Mouse (Mus musculus): ENCODE data around the gene Lif.

Gene Lif

DNA sequence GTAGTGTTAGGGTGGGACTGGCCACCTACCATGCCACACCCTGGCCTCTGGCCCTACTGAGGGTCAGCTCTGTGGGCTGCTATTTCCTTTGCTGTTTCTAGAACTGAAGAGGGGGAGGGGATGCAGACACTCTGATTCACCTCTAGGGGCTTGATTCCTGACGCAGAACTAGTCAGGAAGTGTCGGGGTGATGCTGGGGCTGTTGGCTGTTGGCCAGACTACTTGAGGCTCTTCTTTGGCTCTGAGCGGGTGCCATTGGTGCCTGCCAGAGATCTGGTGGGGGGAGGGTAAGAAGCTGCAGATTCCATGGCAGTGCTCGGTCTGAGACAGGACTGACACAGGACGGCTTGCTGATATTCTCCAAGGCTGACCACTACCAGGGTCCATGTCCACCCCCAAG lies 4.6 kb downstream of the Lif start:
- DNase-seq (ENCODE audit: low spot score in 2 of 2): no peak

DNA sequence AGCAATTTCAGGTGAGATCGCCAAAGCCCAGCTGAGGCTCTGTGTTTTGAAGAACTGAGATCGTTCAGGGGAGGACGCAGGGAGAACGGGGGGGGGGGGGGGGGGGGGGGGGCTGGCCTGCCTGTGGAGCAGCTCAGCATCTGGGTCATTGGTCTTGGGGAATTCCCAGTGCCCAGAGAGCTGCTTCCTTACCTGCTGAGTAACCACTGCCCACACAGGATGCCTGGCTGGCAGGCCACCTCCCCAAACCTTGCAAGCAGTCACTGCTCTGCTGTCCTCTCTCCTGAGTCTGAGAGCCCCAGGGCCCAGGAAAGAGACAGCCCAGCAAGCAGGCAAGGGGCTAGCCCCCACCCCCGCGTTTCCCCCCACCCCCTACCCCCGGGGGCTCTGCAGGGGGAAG lies 5.5 kb downstream of the Lif start:
- DNase-seq (ENCODE audit: low spot score in 2 of 2): no peak

DNA sequence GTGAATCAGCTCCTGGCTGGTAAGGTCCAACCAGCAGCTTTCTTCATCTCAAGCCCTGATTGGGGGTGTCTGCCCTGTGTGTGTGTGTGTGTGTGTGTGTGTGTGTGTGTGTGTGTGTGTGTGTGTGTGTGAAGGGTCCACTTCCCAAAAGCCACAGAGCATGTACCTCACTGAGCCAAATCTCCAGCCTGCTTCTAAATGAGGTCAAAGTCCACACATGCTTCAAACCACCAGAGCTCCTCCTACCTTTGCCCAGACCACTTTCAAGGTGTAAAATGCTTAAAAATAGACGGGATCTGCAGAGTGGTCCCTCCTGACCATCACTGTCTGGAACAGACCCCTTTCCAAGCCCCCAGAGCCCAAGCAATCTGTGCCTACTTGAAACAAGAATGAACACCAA lies 5.9 kb downstream of the Lif start:
- no peak for DNase-seq (ENCODE audit: low spot score in 2 of 2)

DNA sequence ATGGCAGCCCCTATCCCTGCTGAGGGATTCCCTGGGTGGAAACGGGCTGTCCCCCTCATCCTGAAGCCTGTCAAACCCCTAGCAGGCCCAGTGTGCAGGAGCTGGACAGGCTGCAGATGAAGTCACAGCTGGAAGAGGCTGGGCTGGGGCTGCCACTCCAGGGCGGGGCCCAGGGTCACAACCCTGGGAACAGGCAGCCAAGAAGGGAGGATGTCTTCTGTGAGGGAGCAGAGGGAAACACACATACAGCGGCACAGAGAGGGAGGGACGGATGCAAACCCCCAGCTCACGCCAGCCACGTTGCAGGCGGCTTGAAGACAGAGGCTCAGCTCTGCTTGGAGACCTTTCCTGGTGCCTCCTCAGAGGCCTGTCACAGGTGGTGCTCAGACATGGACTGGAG lies 6.7 kb downstream of the Lif start:
- DNase-seq (ENCODE audit: low spot score in 2 of 2): no peak

DNA sequence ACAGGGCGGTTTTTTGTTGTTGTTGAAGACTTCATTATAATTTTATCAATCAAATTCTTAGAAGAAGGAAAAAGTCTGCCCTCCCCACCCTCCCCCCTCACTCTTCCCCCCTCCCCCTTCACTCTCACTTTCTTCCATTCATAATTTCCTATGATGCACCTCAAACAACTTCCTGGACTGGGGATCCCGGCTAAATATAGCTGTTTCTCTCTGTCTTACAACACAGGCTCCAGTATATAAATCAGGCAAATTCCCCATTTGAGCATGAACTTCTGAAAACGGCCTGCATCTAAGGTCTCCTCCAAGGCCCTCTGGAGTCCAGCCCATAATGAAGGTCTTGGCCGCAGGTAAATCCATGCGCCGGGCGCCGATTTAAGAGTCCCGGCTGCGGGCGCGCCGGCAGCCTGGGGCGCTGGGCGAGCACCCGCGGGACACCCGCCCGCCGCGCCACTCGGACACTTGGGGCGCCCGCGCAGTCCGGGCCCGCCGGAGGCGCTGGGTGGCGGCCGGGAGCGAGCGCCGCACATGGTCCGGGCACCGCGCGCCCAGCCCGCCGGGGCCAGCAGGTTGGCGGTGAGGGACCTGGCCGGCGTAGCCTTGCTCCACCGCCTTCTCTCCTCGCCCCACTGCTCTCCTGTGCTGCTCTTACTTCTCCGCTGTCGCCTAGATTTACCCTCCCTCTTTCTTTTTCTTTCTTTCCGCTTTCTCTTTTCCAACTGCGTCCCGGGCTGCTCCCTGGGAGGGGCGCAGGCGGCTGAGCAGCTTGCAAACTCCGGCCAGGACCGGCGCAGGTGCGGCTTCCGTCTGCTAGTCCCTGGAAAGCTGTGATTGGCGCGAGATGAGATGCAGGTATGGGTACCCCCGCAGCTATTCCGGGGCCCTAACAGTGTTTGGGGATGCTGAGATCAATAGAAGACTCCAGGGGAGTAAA lies 9.2 kb downstream of the Lif start:
- DNase-seq (ENCODE audit: low spot score in 2 of 2): peak in 1 of 2 experiments; percentile 7

DNA sequence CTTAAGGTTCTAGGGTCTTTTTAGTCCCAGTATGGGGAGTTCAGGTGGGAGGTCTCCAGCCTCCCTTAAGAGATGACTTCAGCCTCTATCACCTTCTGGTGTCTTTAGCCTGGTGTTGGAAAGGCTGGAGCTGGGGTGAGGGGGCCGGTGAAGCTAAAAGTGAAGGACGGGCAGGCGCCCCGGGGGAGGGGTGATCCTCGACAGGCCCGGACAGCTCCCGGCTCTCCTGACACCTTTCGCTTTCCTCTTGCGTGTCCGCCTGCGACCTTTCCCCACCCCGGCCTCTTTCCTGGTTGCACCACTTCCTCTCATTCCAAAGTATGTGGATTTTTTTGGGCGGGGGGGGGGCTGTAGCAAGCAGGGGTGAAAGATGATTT lies 9.8 kb downstream of the Lif start:
- no peak for DNase-seq (ENCODE audit: low spot score in 2 of 2)

DNA sequence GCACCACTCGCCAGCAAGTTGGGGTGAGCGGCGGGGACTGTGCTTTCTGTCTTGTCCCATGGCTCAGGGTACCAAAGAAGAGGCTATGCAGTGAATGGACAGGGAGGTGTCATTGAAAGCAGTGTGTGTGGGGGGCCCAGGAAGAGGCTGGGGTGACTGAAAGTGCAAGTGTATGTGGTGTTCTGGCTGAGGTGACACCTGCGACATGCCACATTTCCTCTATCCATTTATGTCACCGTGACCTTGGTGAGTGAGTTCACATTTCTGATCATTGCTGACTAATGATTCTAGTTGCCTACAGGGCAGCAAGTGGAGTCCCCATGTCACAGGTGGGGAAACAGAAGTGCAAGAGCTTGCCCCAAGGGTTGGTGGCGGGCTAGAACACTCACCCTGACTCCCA lies 11.1 kb downstream of the Lif start:
- no peak for DNase-seq (ENCODE audit: low spot score in 2 of 2)

DNA sequence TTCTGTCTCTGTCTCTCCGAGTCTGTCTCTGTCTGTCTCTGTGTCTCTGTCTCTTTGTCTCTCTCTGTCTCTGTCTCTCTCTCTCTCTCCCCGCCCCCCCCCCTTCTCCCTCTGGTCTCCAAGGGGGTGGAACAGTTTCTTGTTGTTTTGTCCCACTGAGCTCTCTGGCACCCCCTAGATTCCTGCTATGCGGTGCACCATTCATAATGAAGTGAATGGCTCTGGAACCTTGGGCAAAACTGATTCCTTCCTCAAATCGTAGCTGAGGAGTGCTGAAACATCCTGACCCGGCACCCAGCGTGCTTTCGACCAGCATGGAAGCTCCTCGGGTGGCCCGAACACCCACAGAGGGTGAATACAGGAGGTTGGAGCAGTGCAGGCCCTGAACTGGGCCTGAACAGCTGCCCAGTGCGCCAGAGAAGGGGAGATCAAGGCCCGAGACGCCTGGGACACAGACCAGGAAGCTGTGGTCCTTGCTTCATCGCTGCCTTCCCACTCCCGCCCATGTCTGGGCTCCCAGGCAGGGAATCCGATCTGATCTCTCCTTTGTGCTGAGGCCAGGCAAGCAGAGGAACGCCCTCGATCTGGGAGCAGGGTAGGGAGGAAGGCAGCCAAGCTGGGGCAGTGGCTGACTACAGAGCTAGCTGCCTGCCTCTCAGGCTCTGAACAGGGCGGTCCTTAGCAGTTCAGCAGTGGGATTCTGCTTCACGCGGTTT lies 13.5 kb downstream of the Lif start:
- peak in 1 of 2 experiments; percentile 16 for DNase-seq (ENCODE audit: low spot score in 2 of 2)

DNA sequence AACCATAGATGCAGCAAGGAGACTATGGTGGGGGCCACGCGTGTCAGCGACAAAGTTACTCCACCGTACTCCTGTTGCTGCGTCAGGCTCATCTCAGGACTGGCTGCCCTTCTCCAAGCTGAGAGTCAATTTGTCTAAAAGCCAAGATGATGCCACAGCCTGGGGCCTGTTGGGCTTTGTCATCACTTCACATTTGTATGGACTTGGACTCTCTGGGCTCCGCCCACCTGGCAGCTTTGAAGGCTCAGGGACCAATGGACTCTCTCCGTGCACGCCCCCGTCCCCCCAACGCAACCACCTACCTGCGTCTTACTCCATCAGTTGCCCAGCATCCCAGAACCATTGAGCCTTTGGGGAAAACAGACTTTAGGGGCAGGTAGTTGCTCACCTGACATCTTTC lies 14.2 kb downstream of the Lif start:
- no peak for DNase-seq (ENCODE audit: low spot score in 2 of 2)

DNA sequence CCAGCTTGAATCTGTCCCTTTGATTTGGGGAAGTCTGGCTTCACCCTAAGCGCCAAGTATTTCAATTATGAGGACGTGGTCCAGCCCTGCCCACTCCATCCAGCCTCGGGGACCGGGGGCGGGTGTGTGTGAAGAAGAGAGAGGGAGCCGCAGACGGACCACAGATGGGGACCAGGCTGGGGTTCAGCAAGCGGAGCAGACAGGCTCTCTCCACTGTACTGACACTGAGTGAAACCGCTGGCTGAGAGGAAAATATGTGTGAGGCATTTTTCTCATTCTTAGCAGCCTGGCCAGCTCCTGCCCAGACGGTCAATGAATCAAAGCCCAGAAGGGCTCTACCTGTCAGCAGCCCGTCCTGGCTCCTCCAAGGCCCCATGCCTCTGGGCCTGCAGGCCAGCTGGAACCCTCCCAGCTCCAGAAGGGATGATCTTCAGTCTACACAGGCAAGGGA lies 19.1 kb downstream of the Lif start:
- no peak for DNase-seq (ENCODE audit: low spot score in 2 of 2)

DNA sequence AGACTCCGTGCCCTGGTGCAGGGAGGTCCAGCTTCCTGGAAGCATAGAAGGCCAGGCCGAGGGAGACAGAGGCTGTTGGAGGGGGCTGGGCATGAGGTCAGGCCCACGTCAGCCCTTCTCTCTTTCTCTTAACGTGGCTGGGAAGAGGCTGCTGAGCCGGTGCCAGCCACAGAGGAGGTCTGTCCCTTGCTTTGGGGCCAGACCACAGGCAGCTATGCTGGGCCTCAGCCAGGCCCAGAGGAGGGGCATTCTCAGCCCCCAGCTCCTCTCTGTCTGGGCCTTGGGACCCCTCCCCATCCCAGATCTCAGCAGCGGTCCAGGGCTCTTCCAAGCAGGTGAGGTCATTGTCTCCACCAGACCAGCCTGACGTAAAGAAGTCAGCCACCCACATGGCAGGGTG lies 22.6 kb downstream of the Lif start:
- no peak for DNase-seq (ENCODE audit: low spot score in 2 of 2)

DNA sequence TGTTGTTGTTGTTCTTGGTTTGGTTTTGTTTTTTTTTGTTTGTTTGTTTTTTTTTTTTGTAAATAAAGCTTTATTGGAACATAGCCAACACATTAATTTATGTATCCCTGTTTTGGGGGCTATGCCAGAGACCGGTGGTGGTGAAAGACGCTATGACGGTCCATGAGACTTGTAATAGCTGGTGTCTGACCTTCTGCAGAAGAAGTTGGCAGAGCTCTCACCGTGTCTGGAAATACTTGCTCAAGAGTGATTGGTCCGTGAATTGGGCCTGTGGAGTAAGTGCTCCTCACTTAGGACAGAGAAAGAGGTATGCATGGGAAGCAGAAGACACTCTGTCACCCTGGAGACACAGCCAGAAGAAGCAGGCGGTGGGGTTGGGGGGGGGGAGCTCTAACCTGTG lies 24.5 kb downstream of the Lif start:
- DNase-seq (ENCODE audit: low spot score in 2 of 2): no peak

DNA sequence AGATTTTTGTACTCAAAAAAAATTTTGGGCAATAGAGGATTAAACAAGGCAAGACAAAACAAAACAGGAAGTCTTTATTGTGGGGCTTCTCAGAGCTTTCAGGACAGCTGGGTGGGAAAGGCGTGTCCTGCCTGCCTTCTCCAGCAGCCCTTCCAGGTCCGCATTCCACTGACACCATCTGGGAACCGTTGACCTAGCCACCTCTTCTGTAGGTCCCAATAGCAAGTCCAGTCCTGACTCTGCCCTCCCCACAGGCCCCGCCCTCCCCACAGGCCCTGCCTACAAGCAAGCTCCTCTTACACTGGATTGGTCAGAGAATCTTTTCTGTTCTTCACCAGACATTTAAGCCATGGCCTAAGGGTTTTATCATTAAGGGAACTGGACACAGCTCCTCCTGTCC lies 26.3 kb downstream of the Lif start:
- no peak for DNase-seq (ENCODE audit: low spot score in 2 of 2)

DNA sequence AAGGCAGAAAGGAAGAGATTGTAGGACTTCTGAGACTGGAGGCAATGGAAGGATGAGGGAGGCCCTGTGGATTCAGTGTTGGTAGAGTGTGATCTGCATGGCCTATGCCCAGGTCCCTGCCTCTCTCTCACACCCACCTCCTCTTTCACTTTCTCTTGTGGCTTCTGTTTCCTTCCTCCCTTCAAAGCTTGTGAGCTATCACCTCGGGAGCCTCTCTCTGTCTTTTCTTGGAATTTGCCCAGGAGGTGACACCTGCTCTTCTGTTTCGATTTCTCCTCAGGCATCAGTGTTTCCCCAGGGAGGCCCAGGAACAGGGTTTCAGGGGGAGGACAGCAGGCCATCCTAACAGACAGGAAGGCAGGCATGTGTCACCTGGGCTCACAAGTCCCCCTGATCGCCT lies 31.9 kb downstream of the Lif start:
- no peak for DNase-seq (ENCODE audit: low spot score in 2 of 2)

DNA sequence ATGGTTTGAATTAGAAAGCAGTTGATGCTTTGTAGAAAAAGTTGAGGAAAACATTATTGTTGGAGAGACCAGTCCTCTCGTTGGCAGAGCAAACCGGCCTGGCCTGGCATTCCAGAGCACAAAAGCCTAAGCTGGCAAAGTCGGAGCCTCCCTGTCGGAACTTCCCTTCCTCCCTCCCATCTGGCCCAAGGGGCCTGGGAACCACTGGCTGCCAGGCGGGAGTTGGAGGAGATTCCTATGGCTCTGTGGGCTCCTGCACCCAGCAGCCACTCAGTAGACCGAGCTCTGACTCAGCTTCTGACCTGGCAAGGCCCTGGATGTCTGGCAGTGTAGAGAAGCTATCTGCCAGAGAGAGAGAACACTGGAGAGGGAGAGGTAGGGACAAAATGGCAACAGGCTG lies 34.3 kb downstream of the Lif start:
- DNase-seq (ENCODE audit: low spot score in 2 of 2): peak in 1 of 2 experiments; percentile 29

DNA sequence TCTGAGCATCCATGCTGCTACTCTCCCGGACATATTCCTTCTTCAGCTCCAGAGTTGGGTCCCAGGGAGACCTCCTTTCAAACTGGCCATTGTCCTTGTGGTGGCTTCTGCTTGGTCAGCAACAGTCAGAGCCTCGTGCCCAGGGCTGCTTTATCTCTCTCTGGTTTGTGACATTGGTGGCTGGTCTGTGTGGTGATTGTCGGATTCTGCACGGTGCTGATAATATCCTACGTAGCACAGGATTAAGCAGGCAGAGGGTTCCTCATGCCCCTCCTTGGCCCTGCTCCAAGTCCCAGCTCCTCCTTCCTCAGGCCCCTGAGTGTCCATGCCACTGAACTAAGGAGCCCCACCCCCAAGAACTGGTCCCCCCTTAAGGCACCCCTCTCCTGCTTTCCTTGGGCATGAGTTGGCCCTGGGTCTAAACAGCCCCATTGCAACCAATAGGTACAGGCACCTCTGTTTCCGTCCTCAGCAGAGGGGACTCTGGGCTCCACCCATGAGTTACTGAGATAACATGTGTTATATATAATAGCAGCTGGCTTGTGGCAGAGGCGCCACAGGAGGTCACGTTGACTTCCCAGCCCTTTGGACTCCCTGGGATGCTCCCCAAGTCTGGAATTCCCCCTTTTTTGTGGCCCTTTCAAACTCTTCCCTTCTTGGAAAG lies 35.0 kb downstream of the Lif start:
- DNase-seq (ENCODE audit: low spot score in 2 of 2): no peak

DNA sequence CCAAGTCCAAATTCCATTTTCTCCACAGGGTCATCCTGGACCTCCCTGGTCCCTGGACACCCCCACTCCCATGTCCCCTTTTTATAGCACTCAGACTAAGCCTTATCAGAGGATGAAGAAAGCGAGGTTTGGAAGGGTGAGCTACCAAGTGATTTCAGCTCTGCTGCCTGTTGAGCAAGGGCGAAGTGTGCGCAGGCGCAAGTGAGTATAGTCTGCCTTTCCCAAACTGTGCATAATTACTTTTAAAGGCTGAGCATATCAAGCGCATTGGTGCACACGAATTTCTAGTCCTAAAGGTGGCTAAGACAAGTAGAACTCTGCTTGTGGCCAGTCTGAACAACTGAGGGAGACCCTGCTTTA lies 35.5 kb downstream of the Lif start:
- DNase-seq (ENCODE audit: low spot score in 2 of 2): no peak

DNA sequence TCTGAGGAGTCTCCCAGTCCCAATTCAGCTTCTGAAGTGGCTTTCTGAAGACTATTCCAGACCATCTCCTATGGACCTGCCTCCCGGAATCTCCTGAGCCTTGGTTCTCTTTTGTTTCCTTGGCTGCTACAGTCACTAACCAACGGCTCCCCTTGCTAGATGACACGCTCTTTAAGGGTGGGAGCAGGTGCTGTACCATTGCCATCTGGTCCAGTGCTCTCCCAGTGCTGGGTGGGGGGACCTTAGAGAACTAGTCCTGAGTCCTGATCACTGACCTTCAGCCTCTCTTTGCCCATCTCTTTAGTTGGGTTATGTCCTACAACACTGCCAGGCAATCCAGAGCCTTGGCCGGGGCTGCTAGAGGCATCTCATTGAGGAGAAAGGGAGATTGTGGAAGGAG lies 36.1 kb downstream of the Lif start:
- DNase-seq (ENCODE audit: low spot score in 2 of 2): no peak

DNA sequence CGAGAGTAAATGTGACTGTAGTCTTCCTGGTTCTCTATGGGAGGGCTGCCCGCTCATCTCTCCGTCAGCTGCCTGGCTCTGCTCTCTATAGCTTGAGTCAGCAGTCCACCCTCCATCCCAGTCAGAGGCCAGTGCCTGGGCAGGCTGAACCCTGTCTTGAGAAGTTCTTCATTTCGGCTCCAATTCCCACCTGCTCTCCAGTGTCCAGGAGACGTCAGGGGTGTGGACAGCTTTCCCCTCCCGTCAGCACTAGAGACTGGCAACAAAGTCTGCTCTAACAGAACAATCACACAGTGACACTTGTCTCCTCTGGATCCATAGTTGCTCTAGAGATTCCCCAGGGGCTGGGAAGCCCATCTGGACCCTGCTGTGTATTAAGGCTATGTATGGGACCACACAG lies 36.7 kb downstream of the Lif start:
- no peak for DNase-seq (ENCODE audit: low spot score in 2 of 2)

DNA sequence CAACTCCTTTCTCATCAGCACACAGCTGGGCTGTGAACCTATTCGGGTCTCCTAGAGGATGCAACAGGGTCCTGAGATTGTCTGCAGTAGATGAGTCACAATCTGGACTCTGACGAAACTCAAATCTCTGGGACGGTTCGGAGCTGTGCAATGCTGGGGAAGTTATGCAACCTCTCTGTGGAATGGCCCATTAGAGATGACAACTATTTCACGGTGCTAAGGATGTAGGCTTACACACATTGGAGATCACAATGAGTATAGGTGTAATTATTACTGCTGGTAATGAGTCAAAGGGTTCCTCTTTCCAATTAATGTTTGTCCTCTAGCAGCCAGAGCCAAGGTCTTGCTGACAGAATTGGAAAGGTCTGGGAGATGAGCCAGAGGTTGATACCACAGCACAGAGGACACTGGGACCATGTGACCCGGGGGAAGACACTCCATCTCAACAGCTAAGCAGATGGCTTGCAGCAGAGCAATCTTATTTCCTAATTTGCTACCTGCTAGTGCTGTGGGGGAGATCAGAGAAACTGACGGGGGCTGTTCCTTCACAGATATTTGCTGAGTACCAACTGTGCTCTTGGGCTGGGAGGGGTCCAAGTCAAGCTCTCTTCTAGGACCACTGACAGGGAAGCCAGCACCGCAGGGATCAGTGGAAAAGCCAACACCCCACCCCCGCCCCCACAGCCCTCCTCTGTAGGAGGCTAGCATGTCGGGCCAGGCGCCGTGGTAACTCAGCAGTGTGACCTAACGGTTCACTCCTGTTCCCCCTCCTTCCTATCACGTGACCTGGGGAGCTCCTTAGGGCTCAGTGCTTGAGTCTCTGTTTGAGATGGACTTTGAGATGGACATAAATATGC lies 37.4 kb downstream of the Lif start:
- DNase-seq (ENCODE audit: low spot score in 2 of 2): peak in 1 of 2 experiments; percentile 18

DNA sequence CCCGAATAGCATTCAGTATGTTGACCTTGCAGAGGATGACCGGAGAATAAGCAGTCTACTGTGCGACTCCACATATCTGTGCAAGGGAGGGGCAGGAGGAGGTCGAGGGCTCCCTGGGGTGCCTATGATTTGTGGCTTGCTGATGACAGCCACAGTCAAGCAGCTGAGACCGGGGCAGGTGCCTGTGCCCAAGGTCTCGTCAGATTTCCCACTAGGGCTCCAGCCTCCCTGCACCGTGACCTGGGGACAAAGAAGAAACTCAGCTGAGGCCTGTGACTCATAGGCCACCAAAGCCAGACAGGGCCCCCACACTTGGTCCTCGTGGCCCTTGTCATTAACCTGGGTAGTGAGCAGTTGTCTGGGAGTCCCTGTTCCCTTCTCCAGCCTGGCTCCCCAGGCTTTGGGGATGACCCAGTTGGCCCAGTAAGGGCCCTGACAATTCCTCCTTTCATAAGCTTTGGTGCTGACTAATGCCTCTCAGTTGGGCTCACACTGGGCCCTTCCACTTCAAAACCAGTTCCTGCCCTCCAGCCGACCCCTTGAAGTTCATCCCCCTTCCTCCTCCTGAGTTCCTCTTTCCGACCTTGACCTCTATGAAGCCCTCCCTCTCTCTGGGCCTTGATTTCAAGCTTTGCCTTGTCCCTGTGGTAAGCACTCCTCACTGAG lies 39.4 kb downstream of the Lif start:
- DNase-seq (ENCODE audit: low spot score in 2 of 2): no peak
